Mouse (Mus musculus) liver, embryonic 11.5 days (tissue): ENCODE measurements around the gene Atg9a. TPM values are rescaled to one million over a fixed set of nuclear protein-coding genes. Genes with fewer than 3 reads are reported as not detected.

Source experiments
- microRNA-seq: library from miRNA; unstranded; fragments of <30 nt; microRNA quantifications from one replicate; pipeline ENCODE4, GENCODE M21; 2017; ENCODE audit warnings: borderline number of aligned reads
- polyA plus RNA-seq: library from polyadenylated mRNA; unstranded; fragments of >200 nt; fragmentation: Nextera tagmentation; extraction: Ambion mirVana; gene quantifications from 2 replicates; pipeline ENCODE4 v1.2.1, GENCODE M21; 2014

Atg9a gene
- polyA plus RNA-seq, 1 experiment from 2014 or later = 24.1 TPM

Small RNAs within 50 kb of the gene (microRNA-seq; reads per million reads assigned to microRNA genes)
- not detected for gene Gm27943

Other genes starting within 250 kb of the Atg9a start
- gene Ihh, start 240.5 kb downstream of the Atg9a start, polyA plus RNA-seq = 2.2 and 2.7 TPM in 2 replicates
- 6.8 and 8.6 TPM in 2 replicates for gene Nhej1, start 67.0 kb downstream of the Atg9a start, polyA plus RNA-seq
- 0.23 and 0.42 TPM in 2 replicates for gene Slc23a3, start 58.3 kb downstream of the Atg9a start, polyA plus RNA-seq
- gene Cnppd1, start 49.5 kb downstream of the Atg9a start, polyA plus RNA-seq = 63.4 and 68.3 TPM in 2 replicates
- 72.5 and 72.9 TPM in 2 replicates for gene Retreg2, start 49.4 kb downstream of the Atg9a start, polyA plus RNA-seq
- 45.4 and 50.9 TPM in 2 replicates for gene Zfand2b, start 23.6 kb downstream of the Atg9a start, polyA plus RNA-seq
- gene Abcb6, start 11.8 kb downstream of the Atg9a start, polyA plus RNA-seq = 70.5 and 74.1 TPM in 2 replicates
- gene Ankzf1, start within 50 bp of the Atg9a start, polyA plus RNA-seq = 20.5 and 21.5 TPM in 2 replicates
- gene Glb1l, start 18.6 kb upstream of the Atg9a start, polyA plus RNA-seq = 8.0 and 9.1 TPM in 2 replicates
- gene Stk16, start 18.6 kb upstream of the Atg9a start, polyA plus RNA-seq = 122 and 131 TPM in 2 replicates
- gene Tuba4a, start 27.7 kb upstream of the Atg9a start, polyA plus RNA-seq = 282 and 298 TPM in 2 replicates
- not detected in 2 replicates for gene A630095N17Rik, start 39.9 kb upstream of the Atg9a start, polyA plus RNA-seq
- gene Dnajb2, start 44.2 kb upstream of the Atg9a start, polyA plus RNA-seq = 13.6 and 17.5 TPM in 2 replicates
- 0.55 and 1.0 TPM in 2 replicates for gene Ptprn, start 72.3 kb upstream of the Atg9a start, polyA plus RNA-seq
- 0.40 TPM in 1 of 2 replicates, not detected in the other for gene Resp18, start 86.2 kb upstream of the Atg9a start, polyA plus RNA-seq
- gene Dnpep, start 125.8 kb upstream of the Atg9a start, polyA plus RNA-seq = 83.7 and 98.7 TPM in 2 replicates
- 13.3 and 14.5 TPM in 2 replicates for gene Des, start 168.1 kb upstream of the Atg9a start, polyA plus RNA-seq
- 24.8 and 32.3 TPM in 2 replicates for gene Speg, start 183.1 kb upstream of the Atg9a start, polyA plus RNA-seq
- 64.0 and 69.1 TPM in 2 replicates for gene Gmppa, start 243.7 kb upstream of the Atg9a start, polyA plus RNA-seq